Mouse (Mus musculus) splenic B cell, adult 2 months (primary cell): ENCODE results near the gene Adra1d.

Experiments
- DNase-seq: peaks from one replicate; pipeline ENCODE4 v3.0.0-alpha.2; 2011; ENCODE audit warnings: low read depth, low spot score
- H3K27me3 ChIP-seq: 2 replicates; pipeline ENCODE4 v1.6.1; 2012; ENCODE audit warnings: mild to moderate bottlenecking, low read length, moderate library complexity, mixed read lengths; ENCODE audit not compliant: control insufficient read depth, poor library complexity, insufficient read depth, severe bottlenecking
- H3K36me3 ChIP-seq: 2 replicates; pipeline ENCODE4 v1.6.1; 2012; ENCODE audit warnings: mild to moderate bottlenecking, low read length, moderate library complexity, mixed read lengths; ENCODE audit not compliant: control insufficient read depth, poor library complexity, insufficient read depth, severe bottlenecking

The Adra1d gene

DNA sequence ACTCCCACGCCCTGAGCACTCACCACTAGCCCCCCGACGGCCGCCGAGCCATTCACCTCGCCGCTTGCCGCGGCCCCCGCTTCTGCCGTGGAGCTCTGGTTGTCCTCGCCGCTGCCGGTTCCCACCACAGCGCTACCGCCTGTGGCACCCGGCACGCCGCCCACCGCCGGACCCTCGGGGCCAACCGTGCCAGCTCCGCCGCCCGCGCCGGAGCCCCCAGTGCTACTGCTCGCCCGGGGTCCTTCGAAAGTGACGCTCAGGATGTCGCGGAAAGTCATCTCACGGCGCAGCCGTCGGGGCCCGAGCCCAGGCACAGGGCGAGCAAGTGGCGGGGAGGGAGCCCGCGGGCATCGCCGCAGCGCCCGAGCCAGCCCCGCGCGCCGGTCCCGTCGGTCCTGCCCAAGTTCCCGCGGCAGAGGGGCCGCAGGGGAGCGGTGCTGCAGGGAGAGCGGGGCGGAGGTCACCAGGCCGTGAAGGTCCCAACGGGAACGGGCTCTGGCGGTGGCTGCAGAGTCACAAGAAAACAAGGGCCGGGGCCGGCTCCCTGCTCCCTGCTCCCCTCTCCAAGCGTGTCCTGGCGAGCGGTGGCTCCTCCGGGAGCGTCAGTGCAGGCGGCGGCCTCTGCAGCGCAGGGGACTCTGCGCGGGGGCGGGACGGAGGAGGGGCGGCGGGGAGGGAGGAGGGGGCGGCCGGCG is at the start of gene Adra1d:
Gene Adra1d, minus strand, starts transcription at position 393 of the 695 bp plus-strand sequence.
- Histone ChIP-seq H3K27me3 (no peaks in the 10 kb centered on the region), H3K36me3 (no peaks in the 10 kb centered on the region)
- DNase-seq: no peak

DNA sequence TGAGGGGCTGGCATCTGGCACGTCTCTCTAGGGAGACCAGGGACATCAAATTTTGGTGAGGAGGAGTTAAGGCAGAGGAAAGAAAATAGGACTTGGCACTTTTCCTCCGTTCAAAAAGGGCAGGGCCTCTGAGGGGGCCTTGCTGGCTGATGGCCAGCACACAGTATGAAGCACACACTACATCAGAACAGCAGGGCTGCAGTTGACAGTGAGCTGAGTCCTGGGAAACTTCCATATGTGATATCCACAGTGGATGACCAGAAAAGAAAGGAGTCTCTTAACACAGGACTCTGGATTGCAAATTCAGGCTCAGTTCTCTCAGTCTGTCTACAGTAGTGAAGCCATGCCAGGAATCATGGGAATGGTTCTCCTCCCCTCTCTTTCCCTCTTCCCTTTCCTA is 39.8 kb upstream of the Adra1d start:
- no peak for DNase-seq
- Histone ChIP-seq H3K36me3 (no peaks in the 10 kb centered on the region), H3K27me3 (no peaks in the 10 kb centered on the region)

DNA sequence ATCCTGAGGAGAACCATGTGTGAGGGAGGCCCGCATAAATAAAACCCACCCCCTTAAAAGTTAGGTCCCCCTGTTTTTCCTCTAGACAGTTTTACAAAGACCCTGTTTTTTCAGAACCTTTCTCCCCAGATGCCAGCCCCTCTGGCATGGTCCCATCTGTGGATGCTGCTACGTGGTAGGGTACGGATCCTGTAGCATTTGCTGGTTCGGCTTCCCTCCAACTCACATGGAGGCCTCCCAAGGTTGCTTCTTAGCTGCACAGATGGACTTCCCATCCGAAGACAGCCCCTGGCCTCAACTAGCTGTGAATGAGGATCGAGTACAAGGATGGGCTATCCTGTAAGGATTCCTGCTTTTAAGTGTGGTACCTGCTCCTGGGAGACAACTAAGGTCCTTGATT is 32.8 kb upstream of the Adra1d start:
- Histone ChIP-seq H3K27me3 (no peaks in the 10 kb centered on the region), H3K36me3 (no peaks in the 10 kb centered on the region)
- DNase-seq: no peak

DNA sequence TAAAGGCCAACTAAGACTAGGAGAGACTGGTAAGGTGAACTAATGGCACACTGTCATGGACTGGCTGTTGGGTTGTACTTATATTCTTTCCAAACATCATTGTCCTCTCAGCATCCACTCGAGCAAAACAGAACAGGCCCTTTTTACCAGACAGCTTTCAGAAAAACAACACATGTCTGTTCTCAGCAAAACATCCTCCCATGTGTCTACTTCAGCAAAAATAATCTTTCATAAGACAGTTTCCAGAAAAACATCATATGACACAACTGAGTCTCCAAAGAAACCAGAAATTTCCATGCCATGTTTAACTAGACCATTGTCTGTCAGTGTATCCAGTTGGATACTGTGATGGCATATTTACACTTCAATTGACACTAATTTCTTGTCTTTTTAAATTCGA is 25.4 kb upstream of the Adra1d start:
- no peaks in the 10 kb centered on the region for H3K27me3 ChIP-seq
- no peak for DNase-seq
- H3K36me3 ChIP-seq: no peaks in the 10 kb centered on the region

DNA sequence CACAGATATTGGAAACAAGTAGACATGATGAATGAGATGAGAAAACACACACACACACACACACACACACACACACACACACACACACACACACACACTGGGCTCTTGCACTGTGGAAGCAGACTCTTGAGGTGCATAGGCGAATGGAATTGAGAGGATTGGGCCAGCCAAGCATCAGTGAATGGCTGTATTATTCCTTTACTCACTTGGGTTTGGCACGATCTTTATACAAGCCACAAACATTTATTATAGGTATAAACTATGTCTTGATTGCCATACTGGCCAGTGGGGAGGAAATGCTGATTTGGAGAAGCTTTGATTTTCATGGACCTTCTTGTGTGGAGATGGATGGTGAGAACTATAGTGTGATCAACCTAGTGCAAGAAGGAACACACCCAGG is 19.4 kb upstream of the Adra1d start:
- Histone ChIP-seq H3K27me3 (no peaks in the 10 kb centered on the region), H3K36me3 (no peaks in the 10 kb centered on the region)
- no peak for DNase-seq

DNA sequence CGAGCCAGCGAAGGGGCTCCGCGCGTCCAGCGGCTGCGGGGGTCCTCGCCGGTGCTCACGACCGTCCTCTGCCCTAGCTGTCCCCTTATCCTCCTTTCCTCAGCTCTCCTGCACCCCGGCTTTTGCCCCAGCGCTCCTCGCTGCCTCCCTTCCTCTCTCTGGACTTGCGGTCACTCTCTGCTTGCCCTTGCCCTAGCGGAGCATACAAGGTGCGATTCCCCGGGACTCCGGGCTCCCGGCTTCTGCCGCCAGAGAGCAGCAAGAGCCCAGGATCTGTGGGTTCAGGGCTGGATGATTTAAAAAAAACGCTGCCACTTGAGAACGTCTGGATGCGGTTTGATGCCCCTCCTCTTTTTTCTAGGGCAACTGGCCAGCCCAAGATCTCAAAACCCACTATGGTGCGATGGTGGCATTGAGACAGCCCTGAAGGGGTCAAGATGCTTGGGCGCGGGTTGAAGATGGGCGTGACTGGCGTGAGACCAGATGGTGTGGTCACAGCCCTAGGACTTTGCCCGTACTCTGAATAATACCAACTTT is 571 bp upstream of the Adra1d start:
- Histone ChIP-seq H3K27me3 (no peaks in the 10 kb centered on the region), H3K36me3 (no peaks in the 10 kb centered on the region)
- no peak for DNase-seq

DNA sequence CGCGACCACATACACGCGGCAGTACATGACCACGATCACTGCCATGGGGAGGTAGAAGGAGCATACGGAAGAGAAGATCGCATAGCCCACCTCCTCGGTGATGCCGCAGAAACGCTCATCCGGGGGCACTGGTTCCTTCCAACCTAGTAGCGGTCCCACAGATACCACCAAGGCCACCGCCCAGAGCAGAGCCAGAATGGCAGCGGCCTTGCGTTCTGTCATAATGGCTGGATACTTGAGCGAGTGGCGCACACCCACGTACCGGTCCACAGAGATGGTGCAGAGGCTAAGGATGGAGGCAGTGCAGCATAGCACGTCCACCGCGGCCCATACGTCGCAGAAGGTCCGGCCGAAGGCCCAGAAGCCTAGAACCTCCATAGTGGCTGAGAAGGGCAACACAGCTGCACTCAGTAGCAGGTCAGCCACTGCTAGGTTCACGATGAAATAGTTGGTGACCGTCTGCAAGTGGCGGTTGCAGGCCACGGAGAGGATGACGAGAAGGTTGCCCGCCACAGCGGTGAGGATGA is 676 bp downstream of the Adra1d start:
- H3K27me3 ChIP-seq: no peaks in the 10 kb centered on the region
- DNase-seq: no peak
- H3K36me3 ChIP-seq: no peaks in the 10 kb centered on the region

DNA sequence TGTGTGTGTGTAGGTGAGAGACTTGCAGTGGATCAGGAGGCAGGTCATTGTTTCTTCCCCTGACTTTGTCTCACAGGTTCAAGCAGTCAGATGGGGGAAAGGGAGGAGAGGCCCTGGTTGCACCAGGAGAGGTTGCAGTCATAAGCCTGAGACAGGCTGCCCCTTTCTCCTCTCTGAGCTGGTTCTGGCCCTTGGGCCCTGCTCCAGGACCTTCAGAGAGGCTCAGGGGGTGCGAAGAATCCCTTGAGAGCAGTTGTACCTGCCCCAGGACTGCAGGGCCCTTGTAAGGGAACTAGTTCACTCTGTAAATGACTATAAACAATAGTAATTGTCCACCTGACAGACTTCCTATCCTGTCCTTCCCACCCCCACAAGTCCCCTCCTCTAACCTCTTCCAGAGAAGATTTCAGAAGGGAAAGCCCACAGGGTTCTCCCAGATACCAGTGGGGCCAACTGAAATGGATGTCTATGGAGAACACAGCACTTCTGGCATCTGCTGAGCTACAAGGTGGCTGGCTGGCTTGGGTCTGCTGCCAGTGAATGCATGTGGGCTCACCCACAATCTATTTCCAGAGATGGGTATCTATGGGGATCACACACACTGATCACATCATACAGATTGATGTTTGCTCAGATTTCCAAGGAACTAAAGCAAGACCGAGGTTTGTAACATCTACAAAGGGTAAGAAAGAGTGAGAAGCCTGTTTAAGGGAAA is 1.7 kb downstream of the Adra1d start:
- Histone ChIP-seq H3K27me3 (no peaks in the 10 kb centered on the region), H3K36me3 (no peaks in the 10 kb centered on the region)
- no peak for DNase-seq

DNA sequence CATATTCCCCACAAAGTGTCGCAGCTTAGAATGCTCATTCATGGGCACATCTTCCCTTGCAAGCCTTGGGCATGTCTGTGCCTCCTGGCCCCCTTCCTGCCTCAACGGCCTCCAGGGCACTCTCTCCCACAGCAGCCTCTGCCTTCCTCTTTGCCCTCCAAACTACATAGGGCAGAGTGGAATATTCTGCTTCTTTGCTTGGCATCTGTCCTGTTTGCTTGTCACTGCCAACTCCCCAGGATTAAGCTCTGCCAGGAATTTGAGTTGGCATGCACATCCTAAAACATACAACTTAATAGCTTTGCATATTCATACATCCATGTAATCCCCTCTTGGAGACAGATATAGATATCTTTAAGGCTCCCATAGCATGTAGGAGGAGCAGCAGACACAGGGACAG is 4.2 kb downstream of the Adra1d start:
- no peak for DNase-seq
- H3K27me3 ChIP-seq: no peaks in the 10 kb centered on the region
- H3K36me3 ChIP-seq: no peaks in the 10 kb centered on the region

DNA sequence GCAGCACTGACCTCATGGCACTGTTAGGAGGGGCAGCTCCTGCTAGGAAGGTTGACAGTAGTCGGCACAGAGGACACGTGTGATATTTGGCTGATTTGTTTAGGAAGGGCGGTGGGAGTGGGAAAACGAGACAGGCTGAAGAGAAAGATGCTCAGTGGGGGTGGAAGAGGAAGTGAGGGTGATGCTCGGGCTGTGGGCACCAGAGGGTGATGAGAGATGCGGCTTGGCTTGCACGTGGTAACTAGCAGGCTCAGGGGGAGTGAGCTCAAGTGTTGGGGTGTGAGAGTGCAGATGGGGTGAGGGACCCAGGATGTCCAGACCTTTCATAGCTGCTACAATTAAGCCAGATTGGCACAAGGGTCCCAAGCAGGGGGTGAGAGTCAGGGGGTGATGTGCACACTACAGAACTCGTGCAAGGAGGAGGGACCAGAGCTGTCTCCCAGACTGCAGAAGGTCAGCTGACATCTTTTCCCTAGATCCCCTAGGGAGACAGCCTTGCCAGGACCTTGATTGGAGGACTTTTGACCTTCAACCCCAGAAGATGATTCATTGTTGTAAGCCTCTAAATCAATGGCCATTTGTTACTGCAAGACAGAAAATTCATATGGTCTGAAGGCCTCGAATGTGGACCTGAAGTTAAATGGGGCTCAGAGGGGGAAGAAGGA is 9.2 kb downstream of the Adra1d start:
- DNase-seq: no peak
- Histone ChIP-seq H3K27me3 (no peaks in the 10 kb centered on the region), H3K36me3 (no peaks in the 10 kb centered on the region)

DNA sequence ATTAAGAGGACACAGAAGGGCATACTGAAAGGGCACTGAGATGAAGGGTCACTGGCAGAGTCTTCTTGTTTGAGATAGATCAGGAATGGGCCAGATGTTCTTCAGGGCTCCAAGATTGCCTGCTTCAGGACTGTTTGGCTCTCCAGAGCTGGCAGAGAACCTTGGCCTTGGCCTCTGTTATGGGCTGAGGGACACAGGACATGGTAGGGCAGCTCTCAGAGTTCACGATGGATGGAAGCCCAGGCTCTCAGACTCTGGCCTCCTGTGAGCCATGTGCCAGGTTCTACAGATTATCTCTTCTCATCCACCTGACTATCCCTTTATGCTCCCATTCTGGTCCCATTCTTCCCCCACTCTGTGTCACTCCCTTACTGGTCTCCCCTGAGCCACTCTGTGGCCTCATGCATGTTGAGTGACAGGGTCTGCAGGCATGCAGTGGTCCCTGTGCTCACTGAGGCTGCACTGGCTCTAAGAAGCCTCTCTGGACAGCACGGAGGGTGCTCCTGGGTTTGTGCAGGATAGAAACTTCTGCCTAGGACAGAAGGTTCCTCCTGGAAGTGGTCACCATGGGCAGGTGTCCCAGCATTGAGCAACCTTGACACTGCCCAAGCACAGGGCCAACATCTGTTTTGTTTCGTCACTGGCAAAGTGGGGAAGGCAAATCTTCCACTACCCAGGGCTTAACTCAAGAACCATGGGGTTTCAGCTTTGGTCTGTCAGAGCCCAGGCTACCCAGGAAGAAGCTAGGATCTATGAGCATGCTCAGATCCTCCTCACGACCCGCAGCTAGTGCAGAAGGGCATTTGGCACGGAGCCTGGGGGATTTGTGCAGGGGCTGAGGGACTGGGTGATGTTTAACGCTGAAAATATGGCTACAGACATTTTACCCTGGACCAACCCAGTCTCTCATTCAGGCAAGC is 10.1 kb downstream of the Adra1d start:
- H3K36me3 ChIP-seq: no peaks in the 10 kb centered on the region
- no peak for DNase-seq
- H3K27me3 ChIP-seq: no peaks in the 10 kb centered on the region; the same call in 1 of the 2 replicates

DNA sequence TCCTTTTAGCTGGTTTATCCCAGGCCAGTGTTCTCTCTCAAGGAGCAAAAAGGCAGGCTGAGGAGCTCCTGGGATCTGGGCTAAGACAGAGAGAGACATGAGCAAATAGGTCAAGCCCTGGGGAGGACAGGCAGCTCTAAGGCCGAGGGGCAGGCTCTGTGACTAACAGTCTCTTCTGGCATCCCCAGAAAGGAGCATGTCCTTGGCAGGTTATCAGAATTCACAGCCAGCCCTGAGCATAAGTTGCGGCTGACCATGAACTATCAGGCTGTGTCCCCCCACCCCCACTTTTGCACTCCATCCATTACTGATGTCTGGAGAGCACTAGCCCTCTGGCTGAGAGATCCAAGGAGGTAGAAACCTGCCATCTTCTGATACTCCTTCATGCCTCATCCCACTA is 11.2 kb downstream of the Adra1d start:
- no peak for DNase-seq
- peaks cover 4% of the 10 kb centered on the region for H3K27me3 ChIP-seq

DNA sequence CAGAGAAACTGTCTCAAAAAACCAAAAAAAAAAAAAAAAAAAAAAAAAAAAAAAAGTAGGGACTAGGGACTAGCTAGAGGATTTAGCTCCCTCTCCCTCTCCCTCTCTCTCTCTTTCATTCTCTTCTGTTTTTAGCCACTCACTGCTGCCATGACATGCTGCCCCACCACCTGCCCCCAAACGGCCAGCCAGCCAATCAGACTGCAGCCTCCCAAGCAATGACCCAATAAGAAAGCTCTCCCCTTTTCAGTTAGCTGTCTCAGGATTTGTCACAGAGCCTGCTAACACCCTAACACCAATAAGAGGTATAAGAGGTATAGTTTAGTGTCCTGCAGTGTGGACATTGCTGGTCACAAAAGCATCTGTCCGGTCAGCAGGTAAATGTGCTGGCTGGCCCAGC is 11.6 kb downstream of the Adra1d start:
- Histone ChIP-seq H3K27me3 (peaks cover 4% of the 10 kb centered on the region), H3K36me3 (no peaks in the 10 kb centered on the region)
- no peak for DNase-seq

More for the DNA sequence above, 11.2 kb downstream of the Adra1d start:
- H3K36me3 ChIP-seq: no peaks in the 10 kb centered on the region

DNA sequence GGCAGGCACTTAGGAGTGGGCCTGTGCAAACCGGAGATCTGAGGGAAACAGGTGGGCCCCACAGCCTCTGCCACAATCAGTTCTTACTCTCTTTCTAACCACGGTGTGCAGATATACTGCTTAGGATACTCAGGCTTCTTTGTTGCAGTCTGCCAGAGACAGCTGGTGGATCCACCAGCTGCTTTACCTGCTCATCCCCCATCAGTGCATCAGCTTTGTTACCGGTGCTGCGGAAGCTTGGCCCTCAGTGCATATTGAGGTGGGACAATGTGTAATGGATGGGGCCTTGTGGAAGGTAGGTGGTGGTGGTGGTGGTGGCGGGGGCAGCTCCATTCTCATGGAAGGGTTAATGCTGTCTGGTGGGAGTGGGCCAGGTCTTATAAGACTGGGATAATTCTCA is 13.0 kb downstream of the Adra1d start:
- no peak for DNase-seq
- H3K36me3 ChIP-seq: no peaks in the 10 kb centered on the region
- H3K27me3 ChIP-seq: peaks cover 4% of the 10 kb centered on the region
